Mouse (Mus musculus): Measurements from ENCODE around the gene 4930451I11Rik. TPM values are rescaled to one million over a fixed set of nuclear protein-coding genes. Genes with fewer than 3 reads are reported as not detected.
A peak's percentile ranks its signal among the peaks of the same experiment; 100 is the strongest.

4930451I11Rik gene
- polyA plus RNA-seq, 1 experiment from 2014 or later: not detected

DNA sequence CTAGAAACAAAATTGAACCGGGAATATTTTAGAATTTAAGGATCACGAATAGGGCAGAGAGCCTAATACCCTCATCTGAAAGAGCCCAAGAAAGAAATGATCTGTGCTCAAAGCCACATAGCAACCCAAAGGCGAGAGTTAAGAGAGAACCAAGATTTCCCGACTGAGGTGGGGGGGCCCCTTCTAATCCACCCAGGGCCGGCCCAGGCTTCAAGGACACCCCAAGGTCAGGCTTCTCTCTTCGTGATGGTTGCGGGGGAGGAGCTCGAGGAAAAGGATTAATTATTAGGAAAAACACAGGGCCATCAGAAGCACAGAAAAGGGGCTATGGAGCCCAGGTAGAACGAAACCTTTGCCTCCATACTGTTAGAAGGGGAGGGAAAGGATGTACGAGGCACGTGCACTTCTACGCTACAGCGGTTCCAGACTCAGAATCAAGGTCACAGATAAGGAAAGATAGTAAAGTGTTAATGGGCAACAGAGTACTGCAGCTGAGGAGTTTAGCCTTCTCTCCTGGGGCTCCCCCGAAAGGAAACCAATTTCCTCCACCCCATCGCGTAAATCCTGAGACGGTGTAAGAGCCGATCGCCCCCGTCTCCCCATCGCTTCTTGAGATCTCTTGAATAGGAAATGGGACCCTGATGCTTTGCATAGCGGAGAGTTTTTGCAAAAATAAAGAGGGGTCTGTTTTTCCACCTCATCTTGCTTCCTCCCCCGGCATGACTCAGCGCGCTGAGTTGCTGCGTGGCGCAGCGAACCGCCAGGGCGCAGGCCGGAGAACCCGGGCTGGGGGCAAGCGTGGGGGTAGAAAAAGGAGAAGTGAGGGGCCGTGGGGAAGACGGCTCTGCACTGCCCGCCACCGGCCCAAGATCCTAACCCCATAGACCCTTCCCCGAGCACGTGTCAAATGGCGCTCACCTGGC lies 33.1 kb downstream of the 4930451I11Rik start:
- peak overlapping the region; percentile 89 for H3K9ac ChIP-seq
- H3K27ac ChIP-seq: peak overlapping the region; percentile 88
- no peaks in the 10 kb centered on the region for H3K27me3 ChIP-seq
- under 1% methylated on average over 40 of the region's 40 CpGs for WGBS
- H3K9me3 ChIP-seq (replicated peaks): no peaks in the 10 kb centered on the region
- H3K4me1 ChIP-seq: peaks cover 39% of the 10 kb centered on the region
- peaks cover 52% of the 10 kb centered on the region for H3K36me3 ChIP-seq (ENCODE audit: poor library complexity, severe bottlenecking)
- no peak for ATAC-seq
- peak overlapping the region; percentile 76 for H3K4me3 ChIP-seq
- peak overlapping the region; percentile 88 for H3K4me2 ChIP-seq

DNA sequence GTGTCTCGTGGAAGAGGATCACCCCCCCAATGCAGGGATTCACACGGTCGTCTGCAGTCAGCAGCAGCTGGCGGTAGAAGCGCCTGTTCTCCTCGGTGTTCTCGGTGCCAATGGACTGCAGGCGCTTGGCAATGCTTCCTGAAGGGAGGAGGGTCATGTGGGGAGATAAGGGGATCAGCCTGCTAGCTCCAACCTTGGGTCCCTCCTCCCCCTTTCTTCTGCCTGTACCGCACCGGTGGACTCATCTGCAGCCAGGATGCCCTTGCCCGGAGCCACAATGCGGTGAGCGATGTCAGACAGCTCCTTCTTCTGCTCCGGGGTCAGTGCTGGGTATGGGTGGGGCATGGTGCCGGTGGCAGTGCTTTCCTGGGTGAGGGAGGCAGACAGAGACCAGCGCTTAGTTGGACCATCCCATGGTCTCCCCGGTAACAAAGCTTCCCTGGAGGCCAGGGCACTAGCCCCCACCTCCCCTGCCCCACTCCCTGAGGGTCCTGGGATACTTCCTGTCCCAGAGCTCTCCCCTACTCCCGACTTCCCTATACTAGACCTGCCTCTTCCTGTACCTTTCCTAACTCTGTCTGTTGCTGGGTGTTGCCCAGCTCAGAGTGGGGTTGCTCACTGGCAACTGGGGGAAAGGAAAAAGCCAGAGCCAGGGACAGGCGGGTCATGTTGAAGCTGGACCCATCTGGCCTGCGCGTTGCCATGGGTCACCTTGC lies 33.9 kb downstream of the 4930451I11Rik start, which contains the start of gene Fam57b:
Gene Fam57b, plus strand, starts transcription at position 258 of the 716 bp plus-strand sequence.
- peak within 1 kb of the TSS; percentile 88 for H3K4me2 ChIP-seq
- no peaks in the 10 kb centered on the region for H3K9me3 ChIP-seq (replicated peaks)
- H3K27me3 ChIP-seq: no peaks in the 10 kb centered on the region
- peak within 1 kb of the TSS; percentile 76 for H3K4me3 ChIP-seq
- H3K4me1 ChIP-seq: peaks cover 46% of the 10 kb centered on the region
- H3K36me3 ChIP-seq (ENCODE audit: poor library complexity, severe bottlenecking): peaks cover 44% of the 10 kb centered on the region
- H3K27ac ChIP-seq: peak within 1 kb of the TSS; percentile 88
- H3K9ac ChIP-seq: peak within 1 kb of the TSS; percentile 89
- WGBS: 27% methylated on average over 19 of the region's 21 CpGs
- ATAC-seq: no peak

DNA sequence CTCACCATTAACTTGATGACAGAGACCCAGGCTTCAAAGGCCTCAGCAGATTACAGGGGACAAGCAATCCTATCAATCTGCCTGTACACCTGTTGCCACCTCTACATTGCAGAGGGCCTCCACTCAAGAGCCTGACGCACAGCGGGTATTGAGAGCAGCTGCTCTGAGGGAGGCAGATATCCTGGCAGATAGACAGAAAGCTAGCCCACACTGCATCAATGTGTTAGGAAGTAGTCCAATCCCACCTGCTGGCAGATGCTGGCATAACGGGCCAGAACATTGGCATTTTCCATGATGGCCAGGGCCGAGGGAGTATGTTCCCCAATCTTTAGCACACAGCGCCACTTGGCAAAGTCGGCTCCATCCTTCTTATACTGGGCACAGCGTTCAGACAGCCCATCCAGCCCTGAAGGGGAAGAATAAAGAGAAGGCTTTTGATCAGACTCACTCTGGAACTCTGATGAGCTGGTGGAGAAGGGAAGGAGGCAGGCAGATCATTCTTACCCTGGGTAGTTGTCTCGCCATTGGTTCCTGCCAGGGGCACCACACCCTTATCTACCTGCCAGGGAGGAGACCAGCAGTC lies 35.0 kb downstream of the 4930451I11Rik start:
- no peak overlapping the region for H3K4me2 ChIP-seq
- H3K9ac ChIP-seq: peak overlapping the region; percentile 2; the same call in 1 of the 2 replicates
- H3K9me3 ChIP-seq (replicated peaks): no peaks in the 10 kb centered on the region
- H3K27me3 ChIP-seq: no peaks in the 10 kb centered on the region
- H3K4me1 ChIP-seq: peaks cover 50% of the 10 kb centered on the region
- 0 out of 2 replicates have a peak overlapping the region, but pooled peaks have one; percentile 76 for H3K4me3 ChIP-seq
- 70% methylated on average over 8 of the region's 8 CpGs for WGBS
- ATAC-seq: no peak
- 0 out of 2 replicates have a peak overlapping the region, but pooled peaks have one; percentile 12 for H3K27ac ChIP-seq
- peaks cover 35% of the 10 kb centered on the region for H3K36me3 ChIP-seq (ENCODE audit: poor library complexity, severe bottlenecking)

DNA sequence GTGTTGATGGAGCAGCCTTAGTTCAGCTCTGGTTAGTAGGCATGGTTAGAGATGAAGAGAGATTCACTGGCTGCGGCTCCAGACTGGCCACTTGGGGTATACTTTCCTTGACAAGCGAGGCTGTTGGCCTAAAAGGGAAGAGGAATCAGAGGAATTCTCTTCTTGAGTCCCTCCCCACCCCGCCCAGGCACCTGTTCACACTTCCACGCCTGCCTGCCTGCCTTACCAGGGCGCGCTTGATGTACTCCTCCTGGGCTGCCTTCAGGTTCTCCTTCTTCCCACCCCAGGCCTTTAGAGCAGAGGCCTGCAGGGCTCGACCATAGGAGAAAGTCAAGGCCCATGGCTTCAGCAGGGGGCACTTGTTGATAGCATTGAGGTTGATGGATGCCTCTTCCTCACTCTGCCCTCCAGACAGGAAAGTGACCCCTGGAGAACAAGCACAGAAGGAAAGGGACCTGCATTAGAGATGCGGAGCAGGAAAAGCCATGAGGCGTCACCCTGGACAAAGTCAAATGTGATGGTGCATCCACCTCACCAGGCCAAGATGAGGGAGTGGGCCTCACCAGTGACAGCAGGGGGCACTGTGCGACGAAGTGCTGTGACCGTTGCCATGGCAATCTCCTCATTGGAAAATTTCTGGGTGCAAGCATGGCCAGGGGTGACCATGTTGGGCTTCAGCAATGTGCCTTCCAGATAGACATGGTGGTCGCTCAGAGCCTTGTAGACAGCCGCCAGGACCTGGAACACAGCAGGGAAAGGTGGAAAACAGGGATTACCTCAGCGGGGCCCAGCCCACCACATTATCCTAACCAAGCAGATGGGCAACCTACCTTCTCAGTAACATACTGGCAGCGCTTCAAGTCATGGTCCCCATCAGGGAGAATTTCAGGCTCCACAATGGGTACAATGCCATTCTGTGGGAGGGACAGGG lies 35.8 kb downstream of the 4930451I11Rik start:
- no peaks in the 10 kb centered on the region for H3K9me3 ChIP-seq (replicated peaks)
- H3K9ac ChIP-seq: no peak overlapping the region
- 83% methylated on average over 16 of the region's 16 CpGs for WGBS
- no peaks in the 10 kb centered on the region for H3K27me3 ChIP-seq
- H3K4me3 ChIP-seq: no peak overlapping the region
- peaks cover 55% of the 10 kb centered on the region for H3K4me1 ChIP-seq
- peaks cover 35% of the 10 kb centered on the region for H3K36me3 ChIP-seq (ENCODE audit: poor library complexity, severe bottlenecking)
- ATAC-seq: no peak
- no peak overlapping the region for H3K27ac ChIP-seq
- H3K4me2 ChIP-seq: no peak overlapping the region

DNA sequence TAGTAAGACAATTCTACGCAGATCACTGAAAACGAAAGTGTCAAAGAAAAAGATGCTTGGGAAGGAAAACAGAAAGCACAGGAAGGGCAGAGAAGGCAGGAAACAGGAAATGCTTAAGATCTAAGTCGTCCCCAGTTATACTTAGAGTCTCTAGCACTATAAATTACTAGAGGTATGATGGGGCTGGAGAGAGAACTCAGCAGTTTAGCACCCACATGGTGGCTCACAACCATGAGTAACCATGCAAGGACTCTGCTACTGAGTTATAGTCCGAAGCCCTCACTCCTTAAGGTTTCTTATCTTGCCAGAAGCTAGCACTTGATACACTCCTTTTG lies 37.2 kb downstream of the 4930451I11Rik start:
- H3K4me1 ChIP-seq: peaks cover 52% of the 10 kb centered on the region

DNA sequence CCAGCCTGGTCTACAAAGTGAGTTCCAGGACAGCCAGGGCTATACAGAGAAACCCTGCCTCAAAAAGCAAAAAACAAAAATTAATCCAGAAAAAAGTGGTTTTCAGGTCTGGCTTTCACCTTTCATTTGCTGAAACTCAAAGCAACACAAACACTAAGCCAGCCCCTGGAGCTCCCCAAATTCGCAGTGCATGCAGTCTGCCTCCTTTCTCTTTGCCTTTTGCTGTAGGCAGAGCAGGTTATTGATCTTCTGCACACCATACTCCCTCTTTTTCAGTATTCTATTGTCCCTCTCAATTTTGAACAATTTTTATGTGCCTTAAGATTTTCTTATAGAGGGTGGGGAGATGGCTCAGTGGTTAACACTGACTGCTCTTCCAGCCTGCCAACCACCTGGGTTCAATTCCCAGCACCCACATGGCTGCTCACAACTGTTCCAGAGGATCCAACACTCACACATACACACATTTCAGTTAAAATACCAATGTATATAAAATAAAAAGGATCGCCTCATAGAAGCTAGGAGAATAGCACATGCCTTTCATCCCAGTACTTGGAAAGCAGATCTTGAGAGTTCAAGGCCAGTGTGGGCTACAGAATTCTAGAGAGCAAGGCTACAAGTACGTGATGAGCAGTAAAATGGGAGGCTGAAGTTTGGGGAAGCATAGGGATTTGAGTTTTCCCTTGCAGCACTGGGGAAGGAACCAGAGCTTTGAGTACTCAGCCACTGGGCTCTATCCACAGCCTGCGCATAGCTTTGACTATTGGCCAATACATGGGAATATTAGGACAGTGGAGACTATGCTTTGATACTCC lies 37.8 kb downstream of the 4930451I11Rik start:
- peaks cover 52% of the 10 kb centered on the region for H3K4me1 ChIP-seq
- no peaks in the 10 kb centered on the region for H3K27me3 ChIP-seq
- ATAC-seq: no peak
- H3K4me3 ChIP-seq: no peak overlapping the region
- H3K27ac ChIP-seq: no peak overlapping the region; the same call in 1 of the 2 replicates
- H3K9ac ChIP-seq: no peak overlapping the region
- WGBS: 78% methylated on average over 4 of the region's 4 CpGs
- peaks cover 53% of the 10 kb centered on the region for H3K36me3 ChIP-seq (ENCODE audit: poor library complexity, severe bottlenecking)
- H3K9me3 ChIP-seq (replicated peaks): no peaks in the 10 kb centered on the region
- H3K4me2 ChIP-seq: 0 out of 2 replicates have a peak overlapping the region, but pooled peaks have one; percentile 90

More for the DNA sequence above, 37.2 kb downstream of the 4930451I11Rik start:
- Histone ChIP-seq H3K4me3 (no peak overlapping the region), H3K9ac (no peak overlapping the region), H3K9me3 (replicated peaks) (no peaks in the 10 kb centered on the region), H3K36me3 (ENCODE audit: poor library complexity, severe bottlenecking) (peaks cover 47% of the 10 kb centered on the region), H3K27ac (no peak overlapping the region), H3K4me2 (no peak overlapping the region), H3K27me3 (no peaks in the 10 kb centered on the region)
- no peak for ATAC-seq
- WGBS: 80% methylated on average over 4 of the region's 4 CpGs

DNA sequence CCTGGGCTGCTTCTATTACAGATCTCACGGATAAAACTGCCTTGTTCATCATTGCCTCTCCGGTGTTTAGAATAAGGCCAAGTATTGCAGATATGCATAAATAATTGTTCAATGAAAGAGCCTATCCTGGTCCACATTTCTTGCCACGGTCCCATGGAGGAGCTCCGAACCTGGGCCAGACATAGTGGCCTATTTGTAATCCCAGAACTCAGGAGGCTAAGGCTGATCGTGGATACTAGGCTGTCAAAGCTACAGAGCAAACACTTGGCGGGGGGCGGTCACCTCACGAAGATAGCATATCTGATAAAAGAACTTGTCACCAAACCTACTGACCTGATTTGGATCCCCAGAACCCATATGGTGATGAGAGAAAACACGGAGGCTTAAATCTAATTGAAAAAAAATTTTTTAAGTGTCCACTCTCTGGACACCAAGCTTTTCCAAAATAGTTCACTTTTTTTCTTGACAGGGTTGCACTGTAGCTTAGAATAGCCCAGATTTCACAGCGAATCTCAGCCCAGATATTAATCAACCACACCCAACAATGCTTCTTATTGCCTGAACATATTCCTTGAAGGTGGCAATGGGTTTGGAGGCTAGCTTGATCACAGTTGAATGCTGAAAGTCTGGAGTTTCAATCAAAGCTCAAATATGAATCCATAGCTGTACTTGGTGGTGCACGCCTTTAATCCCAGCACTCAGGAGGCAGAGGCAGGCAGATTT lies 38.6 kb downstream of the 4930451I11Rik start:
- Histone ChIP-seq H3K27me3 (no peaks in the 10 kb centered on the region), H3K9ac (peak overlapping the region; percentile 94), H3K4me2 (peak overlapping the region; percentile 90), H3K27ac (peak overlapping the region; percentile 94), H3K36me3 (ENCODE audit: poor library complexity, severe bottlenecking) (peaks cover 61% of the 10 kb centered on the region), H3K4me1 (peaks cover 45% of the 10 kb centered on the region), H3K4me3 (peak overlapping the region; percentile 93), H3K9me3 (replicated peaks) (no peaks in the 10 kb centered on the region)
- peak; percentile 29 for ATAC-seq
- 27% methylated on average over 11 of the region's 11 CpGs for WGBS

DNA sequence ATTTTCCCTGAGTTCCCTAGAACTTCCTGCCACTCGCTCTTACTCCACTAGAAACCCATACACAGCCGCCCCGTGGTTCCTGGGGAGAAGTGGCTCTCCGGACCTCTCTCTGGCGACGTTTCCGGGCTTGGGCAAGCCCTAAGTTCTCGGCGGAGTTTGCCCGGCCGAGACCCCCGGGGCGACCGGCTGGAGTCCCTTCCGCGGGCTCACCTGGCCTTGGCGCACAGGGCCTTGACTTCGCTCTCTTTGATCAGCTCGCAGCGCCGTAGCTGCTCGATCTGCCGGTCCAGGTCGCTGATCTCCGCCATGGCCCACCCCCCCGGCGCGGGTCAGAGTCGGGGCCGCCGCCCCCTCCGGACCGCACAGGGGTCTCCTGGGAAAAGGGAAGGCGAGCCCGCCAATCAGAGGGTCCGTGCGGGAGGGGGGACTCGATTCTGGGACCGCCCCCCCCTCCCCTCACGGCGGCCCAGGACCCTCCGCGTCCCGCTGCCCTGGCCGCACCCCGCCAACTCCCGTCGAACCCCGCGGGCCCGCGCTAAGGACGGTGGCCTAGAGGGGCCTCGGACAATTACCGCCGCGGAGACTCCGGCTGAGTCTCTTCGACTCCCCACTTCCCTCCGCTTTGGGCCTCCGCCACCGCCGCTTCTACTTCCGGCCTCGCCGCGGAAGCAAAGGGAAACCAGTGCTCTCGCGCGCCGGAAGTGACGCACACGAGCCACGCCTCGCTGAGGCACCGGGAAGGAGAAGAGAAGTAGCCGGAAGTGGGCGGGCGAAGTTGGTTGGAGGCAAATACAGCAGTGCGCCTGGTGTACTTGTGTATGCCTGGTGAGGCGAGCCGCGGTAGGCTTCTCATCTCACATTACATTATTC lies 39.4 kb downstream of the 4930451I11Rik start, which contains the start of gene Ppp4c:
Gene Ppp4c, minus strand, starts transcription at position 646 of the 870 bp plus-strand sequence.
- no peaks in the 10 kb centered on the region for H3K9me3 ChIP-seq (replicated peaks)
- H3K4me2 ChIP-seq: peak within 1 kb of the TSS; percentile 90
- H3K27ac ChIP-seq: peak within 1 kb of the TSS; percentile 94
- peaks cover 64% of the 10 kb centered on the region for H3K36me3 ChIP-seq (ENCODE audit: poor library complexity, severe bottlenecking)
- WGBS: under 1% methylated on average over 79 of the region's 83 CpGs
- ATAC-seq: peak; percentile 97
- peak within 1 kb of the TSS; percentile 93 for H3K4me3 ChIP-seq
- peaks cover 37% of the 10 kb centered on the region for H3K4me1 ChIP-seq
- peak within 1 kb of the TSS; percentile 94 for H3K9ac ChIP-seq
- no peaks in the 10 kb centered on the region for H3K27me3 ChIP-seq

DNA sequence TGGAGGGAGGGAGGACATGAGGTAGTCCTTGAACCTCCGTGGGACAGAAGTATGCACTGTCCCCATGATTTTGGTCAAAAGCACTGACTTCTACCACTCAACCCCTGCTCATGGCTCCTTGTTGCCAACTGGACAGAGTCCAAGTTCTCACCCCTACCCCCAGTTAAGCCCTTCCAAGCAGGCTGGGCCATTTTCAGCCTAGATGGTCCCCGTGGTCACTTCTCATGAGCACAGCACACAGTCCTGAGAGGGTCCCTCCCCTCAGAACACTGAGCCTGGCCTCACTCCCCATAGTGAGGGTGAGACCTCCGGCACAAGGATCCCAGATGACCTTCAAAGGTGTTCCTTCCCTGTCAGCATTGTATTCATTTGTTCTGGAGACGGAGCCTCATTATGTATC lies 42.3 kb downstream of the 4930451I11Rik start:
- no peak for ATAC-seq
- H3K4me1 ChIP-seq: peaks cover 27% of the 10 kb centered on the region

More for the DNA sequence above, 42.3 kb downstream of the 4930451I11Rik start:
- H3K4me3 ChIP-seq: no peak overlapping the region
- peaks cover 65% of the 10 kb centered on the region for H3K36me3 ChIP-seq (ENCODE audit: poor library complexity, severe bottlenecking)
- 95% methylated on average over 4 of the region's 4 CpGs for WGBS
- H3K9me3 ChIP-seq (replicated peaks): no peaks in the 10 kb centered on the region
- no peak overlapping the region for H3K9ac ChIP-seq
- no peak overlapping the region for H3K27ac ChIP-seq
- no peaks in the 10 kb centered on the region for H3K27me3 ChIP-seq
- H3K4me2 ChIP-seq: no peak overlapping the region

Data from forebrain, embryonic 13.5 days (tissue).